Mouse (Mus musculus) bone marrow macrophage, adult 2 months (primary cell): ENCODE data around the gene Ppm1h.

Source experiments
- CTCF ChIP-seq: IDR thresholded peaks from 2 replicates; pipeline ENCODE4 v1.5.1; 2012; ENCODE audit warnings: low read depth, mild to moderate bottlenecking, low read length, moderate library complexity
- POLR2A ChIP-seq: IDR thresholded peaks from 2 replicates; pipeline ENCODE4 v1.6.1; 2012; ENCODE audit warnings: mild to moderate bottlenecking, low read depth, low read length, borderline replicate concordance

DNA sequence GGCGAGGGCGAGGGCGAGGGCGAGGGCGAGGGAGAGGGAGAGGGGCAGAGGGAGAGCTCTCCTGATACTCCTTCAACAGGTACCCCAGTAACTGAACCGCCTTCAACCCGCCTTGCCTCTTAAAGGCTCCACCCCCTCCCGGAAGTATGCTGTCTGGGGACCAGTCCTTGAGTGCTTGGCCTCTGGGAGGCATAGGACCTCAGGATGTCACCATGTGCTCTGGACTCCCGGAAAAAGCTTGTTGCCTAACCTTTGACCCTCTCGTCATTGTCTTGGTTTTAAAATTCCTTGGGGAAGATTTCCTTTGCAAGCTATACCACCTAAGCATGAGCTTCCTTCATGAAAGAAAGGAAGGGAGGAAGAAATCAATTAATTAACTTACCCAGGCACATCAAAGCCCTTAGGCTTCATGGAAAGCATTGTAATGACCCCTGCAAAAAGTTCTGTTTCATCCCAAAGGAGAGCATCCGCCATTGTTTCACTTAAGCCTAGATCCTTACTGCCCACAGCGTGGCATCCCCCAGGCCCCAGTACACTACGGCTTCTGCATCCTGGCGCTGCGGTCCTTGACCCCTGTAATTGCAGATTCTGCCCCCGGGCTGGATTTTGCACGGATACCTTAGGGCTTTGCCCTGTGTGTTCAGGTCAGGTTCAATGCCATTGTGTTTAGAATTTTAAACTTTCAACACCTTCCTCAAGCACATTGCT is 15.5 kb downstream of the Ppm1h start:
- TF ChIP-seq POLR2A (no peak), CTCF (no peak)
